Mouse (Mus musculus) kidney, embryonic 16.5 days (tissue): Measurements from ENCODE around the gene Sult1b1. TPM values are rescaled to one million over a fixed set of nuclear protein-coding genes. Genes with fewer than 3 reads are reported as not detected.

ENCODE experiments used
- ATAC-seq: fragments of 200-750 bp; cut with Nextera tagmentation; 2 replicates; pipeline ENCODE4 v1.8.0; 2017; ENCODE audit warnings: moderate TSS enrichment; ENCODE audit not compliant: low FRiP score, low TSS enrichment
- H3K27ac ChIP-seq: fragments of 300-500 bp; sonication (generic); 2 replicates; pipeline ENCODE4 v1.5.1; 2014; ENCODE audit warnings: low read length
- H3K27me3 ChIP-seq: fragments of 300-500 bp; sonication (generic); 2 replicates; pipeline ENCODE4 v1.6.1; 2014; ENCODE audit warnings: low read length, control low read depth, mixed read lengths; ENCODE audit not compliant: insufficient read depth
- H3K36me3 ChIP-seq: fragments of 300-500 bp; sonication (generic); 2 replicates; pipeline ENCODE4 v1.6.1; 2014; ENCODE audit warnings: low read length, control low read depth, mixed read lengths; ENCODE audit not compliant: insufficient read depth
- H3K4me1 ChIP-seq: fragments of 300-500 bp; sonication (generic); 2 replicates; pipeline ENCODE4 v1.6.1; 2014; ENCODE audit warnings: low read length, control low read depth, mixed read lengths; ENCODE audit not compliant: insufficient read depth
- H3K4me2 ChIP-seq: fragments of 300-500 bp; sonication (generic); replicated peaks from 2 replicates; pipeline ENCODE4 v1.6.1; 2014; ENCODE audit warnings: low read depth, low read length
- H3K4me3 ChIP-seq: fragments of 300-500 bp; sonication (generic); 2 replicates; pipeline ENCODE4 v1.5.1; 2014; ENCODE audit warnings: mild to moderate bottlenecking, low read length
- H3K9ac ChIP-seq: fragments of 300-500 bp; sonication (generic); replicated peaks from 2 replicates; pipeline ENCODE4 v1.6.1; 2014; ENCODE audit warnings: low read length
- H3K9me3 ChIP-seq: fragments of 300-500 bp; sonication (generic); 2 replicates; pipeline ENCODE4 v1.6.1; 2016; ENCODE audit warnings: low read length, control low read depth
- WGBS: fragments of 180-500 bp; shearing (Covaris S2); extraction: QIAGEN DNeasy Blood & Tissue Kit; methylation state at CpG from one replicate; pipeline ENCODE4 v1.1.7; 2014; 5-methylcytosine and 5-hydroxymethylcytosine counted together
- polyA plus RNA-seq: library from polyadenylated mRNA; unstranded; fragments of >200 nt; fragmentation: Nextera tagmentation; extraction: Ambion mirVana; gene quantifications from 2 replicates; pipeline ENCODE4 v1.2.1, GENCODE M21; 2015

Sult1b1 gene
- polyA plus RNA-seq, 1 experiment from 2014 or later = 2.3 TPM

GRCm38 (mm10) chr5:87482160-87482559, 55.8 kb downstream of the Sult1b1 start, which contains the start of gene Ugt2a2:
TSS of gene Ugt2a2 (minus strand) at chr5:87482260.
- WGBS = 79% methylated on average over 5 of the region's 5 CpGs
- no peak within 1 kb of the TSS for H3K27ac ChIP-seq
- H3K4me2 ChIP-seq = no peak within 1 kb of the TSS
- no peak for ATAC-seq
- no peaks in the 10 kb centered on the region for H3K9me3 ChIP-seq
- no peak within 1 kb of the TSS for H3K4me3 ChIP-seq
- no peaks in the 10 kb centered on the region for H3K27me3 ChIP-seq
- H3K4me1 ChIP-seq = no peaks in the 10 kb centered on the region
- H3K9ac ChIP-seq = no peak within 1 kb of the TSS
- no peaks in the 10 kb centered on the region for H3K36me3 ChIP-seq

Other genes with a start within 250 kb of the Sult1b1 start
- gene Ugt2a3, start 201.0 kb downstream of the Sult1b1 start, polyA plus RNA-seq = 0.12 and 0.15 TPM in 2 replicates
- 3.3 and 3.5 TPM in 2 replicates for gene Ugt2b38, start 114.0 kb downstream of the Sult1b1 start, polyA plus RNA-seq
- not detected in 2 replicates for gene Ugt2a2, start 55.9 kb downstream of the Sult1b1 start, polyA plus RNA-seq
- not detected in 2 replicates for gene Gm43638, start 51.4 kb downstream of the Sult1b1 start, polyA plus RNA-seq
- not detected in 2 replicates for gene Ugt2a1, start 47.3 kb downstream of the Sult1b1 start, polyA plus RNA-seq
- 66.8 and 72.1 TPM in 2 replicates for gene Sult1d1, start 30.8 kb upstream of the Sult1b1 start, polyA plus RNA-seq
- gene Sult1e1, start 53.4 kb upstream of the Sult1b1 start, polyA plus RNA-seq = 0.42 and 0.46 TPM in 2 replicates
- gene Csn1s1, start 128.0 kb upstream of the Sult1b1 start, polyA plus RNA-seq = not detected in 2 replicates
- gene Csn2, start 161.4 kb upstream of the Sult1b1 start, polyA plus RNA-seq = not detected in 2 replicates
- not detected in 2 replicates for gene Csn1s2a, start 236.4 kb upstream of the Sult1b1 start, polyA plus RNA-seq